Mouse (Mus musculus): Measurements from ENCODE around the gene Gm20852.
"Not testable (repeated sequence)": the region's sequence is repeated elsewhere in the genome, so short reads cannot be mapped to it uniquely, and the experiment has no call there.

Gm20852 gene

GRCm38 (mm10) chrY:66742023-66742422 lies at the start of gene Gm20852:
Gm20852 (minus strand) TSS chrY:66742123.
- not testable (repeated sequence) for DNase-seq

Data from cerebellum, adult 9-11 months (tissue).